Mouse (Mus musculus) ES-Bruce4 (cell line): Measurements from ENCODE around the gene Ptprt.

Experiments used
- CTCF ChIP-seq: IDR thresholded peaks from one replicate; pipeline ENCODE4 v1.8.1; 2011; ENCODE audit warnings: low read depth, low read length
- EP300 ChIP-seq: IDR thresholded peaks from 2 replicates; pipeline ENCODE4 v1.6.1; 2011; ENCODE audit warnings: low read depth, low read length; ENCODE audit not compliant: insufficient read depth
- POLR2A ChIP-seq: IDR thresholded peaks from one replicate; pipeline ENCODE4 v1.8.1; 2011; ENCODE audit warnings: low read length; ENCODE audit not compliant: insufficient read depth

GRCm38 (mm10) chr2:162341846-162342245 is 319.1 kb downstream of the Ptprt start:
- no peak for TF ChIP-seq POLR2A
- TF ChIP-seq CTCF = no peak
- no peak for TF ChIP-seq EP300
